Mouse (Mus musculus): ENCODE data around the gene Hydin. TPM values are rescaled to one million over a fixed set of nuclear protein-coding genes. Genes with fewer than 3 reads are reported as not detected.

Gene Hydin
- polyA plus RNA-seq, 1 experiment from 2014 or later, result 0.12 TPM

GRCm38 (mm10) chr8:110643177-110643576 is 376.4 kb downstream of the Hydin start:
- Histone ChIP-seq H3K27me3 (ENCODE audit: insufficient read depth, low read length) (no peaks in the 10 kb centered on the region), H3K4me1 (ENCODE audit: insufficient read depth) (no peaks in the 10 kb centered on the region), H3K9me3 (ENCODE audit: low read depth, low read length) (no peaks in the 10 kb centered on the region), H3K27ac (ENCODE audit: low read depth) (no peak overlapping the region; the same call in 1 of the 2 replicates), H3K4me3 (ENCODE audit: low read depth, low read length) (no peak overlapping the region), H3K9ac (no peak overlapping the region), H3K36me3 (ENCODE audit: insufficient read depth) (peaks cover 21% of the 10 kb centered on the region; the same call in 1 of the 2 replicates), H3K4me2 (no peak overlapping the region)
- ATAC-seq (ENCODE audit: insufficient read depth) (peak; percentile 82), DNase-seq (peak; percentile 75)
- WGBS, result 45% methylated on average over 4 of the region's 4 CpGs
- no peak for TF ChIP-seq CTCF (IDR thresholded peaks at IDR 0.05; ENCODE audit: low read depth)

- no peak for ATAC-seq (ENCODE audit: insufficient read depth)
- no peak for TF ChIP-seq CTCF (IDR thresholded peaks at IDR 0.05; ENCODE audit: low read depth)
- no peak overlapping the region for H3K27ac ChIP-seq (ENCODE audit: low read depth)
- H3K4me3 ChIP-seq (ENCODE audit: low read depth, low read length), result no peak overlapping the region
- H3K9ac ChIP-seq, result no peak overlapping the region
- no peaks in the 10 kb centered on the region for H3K27me3 ChIP-seq (ENCODE audit: insufficient read depth, low read length)
- H3K4me2 ChIP-seq, result no peak overlapping the region
- H3K4me1 ChIP-seq (ENCODE audit: insufficient read depth), result no peaks in the 10 kb centered on the region
- 65% methylated on average over 4 of the region's 4 CpGs for WGBS
- no peaks in the 10 kb centered on the region for H3K9me3 ChIP-seq (ENCODE audit: low read depth, low read length)
- no peak for DNase-seq
- H3K36me3 ChIP-seq (ENCODE audit: insufficient read depth), result peaks cover 24% of the 10 kb centered on the region; the same call in 1 of the 2 replicates
These were observed 377.6 kb downstream of the Hydin start for GRCm38 (mm10) chr8:110644422-110644821.

- WGBS, result 87% methylated on average over 2 of the region's 2 CpGs
- Histone ChIP-seq H3K9me3 (ENCODE audit: low read depth, low read length) (no peaks in the 10 kb centered on the region), H3K4me2 (no peak overlapping the region), H3K27ac (ENCODE audit: low read depth) (no peak overlapping the region), H3K4me1 (ENCODE audit: insufficient read depth) (no peaks in the 10 kb centered on the region), H3K9ac (no peak overlapping the region), H3K27me3 (ENCODE audit: insufficient read depth, low read length) (no peaks in the 10 kb centered on the region), H3K36me3 (ENCODE audit: insufficient read depth) (peaks cover 28% of the 10 kb centered on the region; the same call in 1 of the 2 replicates), H3K4me3 (ENCODE audit: low read depth, low read length) (no peak overlapping the region)
- no peak for TF ChIP-seq CTCF (IDR thresholded peaks at IDR 0.05; ENCODE audit: low read depth)
- DNase-seq (no peak), ATAC-seq (ENCODE audit: insufficient read depth) (no peak)
These were observed 378.1 kb downstream of the Hydin start for GRCm38 (mm10) chr8:110644901-110645300.

- WGBS, result 85% methylated on average over 3 of the region's 3 CpGs
- H3K36me3 ChIP-seq (ENCODE audit: insufficient read depth), result peaks cover 29% of the 10 kb centered on the region; the same call in 1 of the 2 replicates
- no peaks in the 10 kb centered on the region for H3K27me3 ChIP-seq (ENCODE audit: insufficient read depth, low read length)
- H3K27ac ChIP-seq (ENCODE audit: low read depth), result no peak overlapping the region
- no peak for TF ChIP-seq CTCF (IDR thresholded peaks at IDR 0.05; ENCODE audit: low read depth)
- H3K9me3 ChIP-seq (ENCODE audit: low read depth, low read length), result no peaks in the 10 kb centered on the region
- no peak for DNase-seq
- no peak overlapping the region for H3K9ac ChIP-seq
- ATAC-seq (ENCODE audit: insufficient read depth), result no peak
- no peaks in the 10 kb centered on the region for H3K4me1 ChIP-seq (ENCODE audit: insufficient read depth)
- no peak overlapping the region for H3K4me2 ChIP-seq
- H3K4me3 ChIP-seq (ENCODE audit: low read depth, low read length), result no peak overlapping the region
These were observed 378.6 kb downstream of the Hydin start for GRCm38 (mm10) chr8:110645340-110645739.

GRCm38 (mm10) chr8:110646064-110646463 is 379.3 kb downstream of the Hydin start:
- Histone ChIP-seq H3K9me3 (ENCODE audit: low read depth, low read length) (no peaks in the 10 kb centered on the region), H3K4me1 (ENCODE audit: insufficient read depth) (no peaks in the 10 kb centered on the region), H3K9ac (no peak overlapping the region), H3K27me3 (ENCODE audit: insufficient read depth, low read length) (no peaks in the 10 kb centered on the region), H3K4me2 (no peak overlapping the region), H3K36me3 (ENCODE audit: insufficient read depth) (peaks cover 29% of the 10 kb centered on the region; the same call in 1 of the 2 replicates), H3K27ac (ENCODE audit: low read depth) (no peak overlapping the region), H3K4me3 (ENCODE audit: low read depth, low read length) (no peak overlapping the region)
- 24% methylated on average over 6 of the region's 6 CpGs for WGBS
- peak; percentile 95 for TF ChIP-seq CTCF (IDR thresholded peaks at IDR 0.05; ENCODE audit: low read depth)
- peak; percentile 81 for ATAC-seq (ENCODE audit: insufficient read depth)
- DNase-seq, result peak; percentile 85

GRCm38 (mm10) chr8:110648577-110648976 is 381.8 kb downstream of the Hydin start:
- Histone ChIP-seq H3K4me3 (ENCODE audit: low read depth, low read length) (no peak overlapping the region), H3K4me1 (ENCODE audit: insufficient read depth) (no peaks in the 10 kb centered on the region), H3K9ac (no peak overlapping the region), H3K27me3 (ENCODE audit: insufficient read depth, low read length) (no peaks in the 10 kb centered on the region), H3K4me2 (no peak overlapping the region), H3K27ac (ENCODE audit: low read depth) (no peak overlapping the region), H3K9me3 (ENCODE audit: low read depth, low read length) (no peaks in the 10 kb centered on the region), H3K36me3 (ENCODE audit: insufficient read depth) (peaks cover 17% of the 10 kb centered on the region; the same call in 1 of the 2 replicates)
- ATAC-seq (ENCODE audit: insufficient read depth) (no peak), DNase-seq (no peak)
- 77% methylated on average over 3 of the region's 3 CpGs for WGBS
- TF ChIP-seq CTCF (IDR thresholded peaks at IDR 0.05; ENCODE audit: low read depth), result no peak

GRCm38 (mm10) chr8:110649286-110649685 is 382.5 kb downstream of the Hydin start:
- ATAC-seq (ENCODE audit: insufficient read depth), result no peak
- H3K9ac ChIP-seq, result no peak overlapping the region
- no peaks in the 10 kb centered on the region for H3K9me3 ChIP-seq (ENCODE audit: low read depth, low read length)
- DNase-seq, result no peak
- WGBS, result 81% methylated on average over 6 of the region's 6 CpGs
- H3K27ac ChIP-seq (ENCODE audit: low read depth), result no peak overlapping the region
- H3K36me3 ChIP-seq (ENCODE audit: insufficient read depth), result peaks cover 19% of the 10 kb centered on the region; the same call in 1 of the 2 replicates
- H3K4me2 ChIP-seq, result no peak overlapping the region
- H3K4me1 ChIP-seq (ENCODE audit: insufficient read depth), result no peaks in the 10 kb centered on the region
- H3K4me3 ChIP-seq (ENCODE audit: low read depth, low read length), result no peak overlapping the region
- TF ChIP-seq CTCF (IDR thresholded peaks at IDR 0.05; ENCODE audit: low read depth), result no peak
- H3K27me3 ChIP-seq (ENCODE audit: insufficient read depth, low read length), result no peaks in the 10 kb centered on the region
